Mouse (Mus musculus) liver, embryonic 14.5 days (tissue): ENCODE measurements around the gene Urb1. TPM values are rescaled to one million over a fixed set of nuclear protein-coding genes. Genes with fewer than 3 reads are reported as not detected.
A peak's percentile ranks its signal among the peaks of the same experiment; 100 is the strongest.

Experiments used
- ATAC-seq: fragments of 200-750 bp; cut with Nextera tagmentation; 2 replicates; pipeline ENCODE4 v1.8.0; 2017; ENCODE audit warnings: moderate number of reproducible peaks, mild to moderate bottlenecking, moderate library complexity; ENCODE audit not compliant: insufficient read depth
- DNase-seq, 3 experiments: peaks; one replicate each; pipeline ENCODE4 v3.0.0-alpha.2; 2012 to 2013; ENCODE audit warnings: low read depth in 3 of 3, low spot score in 3 of 3
- H3K27ac ChIP-seq: fragments of 300-500 bp; sonication (generic); 2 replicates; pipeline ENCODE4 v1.5.1; 2014; ENCODE audit warnings: moderate library complexity, mild to moderate bottlenecking, control low read depth, inconsistent platforms
- H3K27me3 ChIP-seq: fragments of 300-500 bp; sonication (generic); 2 replicates; pipeline ENCODE4 v1.6.1; 2014; ENCODE audit warnings: mild to moderate bottlenecking, low read length, moderate library complexity; ENCODE audit not compliant: control insufficient read depth, insufficient read depth
- H3K36me3 ChIP-seq: fragments of 300-500 bp; sonication (generic); replicated peaks from 2 replicates; pipeline ENCODE4 v1.6.1; 2014; ENCODE audit warnings: low read depth; ENCODE audit not compliant: control insufficient read depth, insufficient read depth
- H3K4me1 ChIP-seq, 2 experiments: fragments of 200-500 bp in 1 of 2; fragments of 300-500 bp in 1 of 2; sonication (generic) in 1 of 2; replicated peaks; 2 replicates each; pipeline ENCODE4 v1.6.1; 2012 to 2014; ENCODE audit warnings: antibody characterized with exemption in 1 of 2, inconsistent platforms in 1 of 2, low read length in 1 of 2; ENCODE audit not compliant: control insufficient read depth in 2 of 2, insufficient read depth in 2 of 2
- H3K4me2 ChIP-seq: fragments of 300-500 bp; sonication (generic); 2 replicates; pipeline ENCODE4 v1.6.1; 2014; ENCODE audit warnings: low read depth, mild to moderate bottlenecking, control low read depth, moderate library complexity
- H3K4me3 ChIP-seq, 2 experiments: fragments of 200-500 bp in 1 of 2; fragments of 300-500 bp in 1 of 2; sonication (generic) in 1 of 2; 2 replicates each; pipeline ENCODE4 v1.5.1; 2012 to 2014; ENCODE audit warnings: low read depth in 2 of 2, low read length in 2 of 2, mild to moderate bottlenecking in 2 of 2, control low read depth in 1 of 2, inconsistent platforms in 1 of 2, moderate library complexity in 1 of 2; ENCODE audit not compliant: insufficient read depth in 1 of 2
- H3K9ac ChIP-seq: fragments of 300-500 bp; sonication (generic); replicated peaks from 2 replicates; pipeline ENCODE4 v1.6.1; 2014; ENCODE audit warnings: mild to moderate bottlenecking, control low read depth, moderate library complexity
- H3K9me3 ChIP-seq: fragments of 300-500 bp; sonication (generic); 2 replicates; pipeline ENCODE4 v1.6.1; 2016; ENCODE audit warnings: low read length, mixed read lengths; ENCODE audit not compliant: control insufficient read depth
- CTCF ChIP-seq: IDR thresholded peaks from 2 replicates; pipeline ENCODE4 v1.5.1; 2016; ENCODE audit warnings: antibody characterized with exemption, low read depth, control low read depth
- EP300 ChIP-seq: IDR thresholded peaks from 2 replicates; pipeline ENCODE4 v1.6.1; 2016; ENCODE audit warnings: antibody characterized with exemption, low read depth
- WGBS: fragments of 180-500 bp; shearing (Covaris S2); extraction: QIAGEN DNeasy Blood & Tissue Kit; methylation state at CpG from one replicate; pipeline ENCODE4 v1.1.7; 2014; ENCODE audit not compliant: insufficient replicate concordance; 5-methylcytosine and 5-hydroxymethylcytosine counted together
- polyA plus RNA-seq, 2 experiments: library from polyadenylated mRNA; depleted of rRNA in 1 of 2; stranded (reverse) in 1 of 2; unstranded in 1 of 2; fragments of >200 nt; fragmentation: Nextera tagmentation in 1 of 2; extraction: Ambion mirVana in 1 of 2; gene quantifications; 2 replicates each; pipeline versions ENCODE4 v1.2.1 to v1.2.3; 2012 to 2014

Gene Urb1
- polyA plus RNA-seq, 2 experiments = 3.6 to 5.0 TPM

- Histone ChIP-seq H3K4me1 (no peaks in the 10 kb centered on the region; a peak in 2 of 4 replicates), H3K4me3 (no peak overlapping the region), H3K36me3 (peaks cover 14% of the 10 kb centered on the region), H3K27me3 (no peaks in the 10 kb centered on the region), H3K9me3 (no peaks in the 10 kb centered on the region), H3K9ac (no peak overlapping the region), H3K27ac (no peak overlapping the region), H3K4me2 (no peak overlapping the region)
- DNase-seq (no peak), ATAC-seq (no peak)
- WGBS = 82% methylated on average over 6 of the region's 6 CpGs
- TF ChIP-seq CTCF = no peak
- TF ChIP-seq EP300 = no peak
Measured at GRCm38 (mm10) chr16:90790946-90791345, 19.3 kb downstream of the Urb1 start.

DNA sequence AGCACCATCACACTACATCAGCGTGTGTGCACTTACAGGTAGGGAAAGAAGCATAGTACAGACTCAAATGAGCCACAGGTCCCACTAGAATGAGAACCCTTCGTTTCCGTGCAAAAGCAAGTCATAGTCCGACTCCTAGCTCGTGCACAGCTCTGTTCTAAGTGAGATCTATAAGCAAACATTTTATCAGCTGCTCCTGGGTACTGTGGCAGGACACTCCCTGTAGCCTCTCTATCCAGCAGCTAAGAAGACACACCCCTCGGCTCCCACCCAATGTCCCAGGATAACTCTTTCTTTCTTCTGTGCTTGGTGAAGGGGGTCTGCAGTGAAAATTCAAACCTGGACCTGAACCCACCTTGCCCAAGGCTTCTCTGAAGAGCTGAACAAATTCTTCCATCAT, 21.6 kb downstream of the Urb1 start:
- peaks cover 20% of the 10 kb centered on the region for H3K36me3 ChIP-seq
- DNase-seq = no peak
- peak; percentile 57; the same call in 1 of the 2 replicates for ATAC-seq
- TF ChIP-seq CTCF = no peak
- TF ChIP-seq EP300 = no peak
- WGBS = 76% methylated on average over 6 of the region's 6 CpGs
- H3K4me2 ChIP-seq = no peak overlapping the region
- H3K4me1 ChIP-seq = no peaks in the 10 kb centered on the region; a peak in 2 of 4 replicates
- H3K27me3 ChIP-seq = no peaks in the 10 kb centered on the region
- H3K27ac ChIP-seq = no peak overlapping the region
- H3K9me3 ChIP-seq = no peaks in the 10 kb centered on the region
- H3K4me3 ChIP-seq = no peak overlapping the region
- H3K9ac ChIP-seq = no peak overlapping the region

DNA sequence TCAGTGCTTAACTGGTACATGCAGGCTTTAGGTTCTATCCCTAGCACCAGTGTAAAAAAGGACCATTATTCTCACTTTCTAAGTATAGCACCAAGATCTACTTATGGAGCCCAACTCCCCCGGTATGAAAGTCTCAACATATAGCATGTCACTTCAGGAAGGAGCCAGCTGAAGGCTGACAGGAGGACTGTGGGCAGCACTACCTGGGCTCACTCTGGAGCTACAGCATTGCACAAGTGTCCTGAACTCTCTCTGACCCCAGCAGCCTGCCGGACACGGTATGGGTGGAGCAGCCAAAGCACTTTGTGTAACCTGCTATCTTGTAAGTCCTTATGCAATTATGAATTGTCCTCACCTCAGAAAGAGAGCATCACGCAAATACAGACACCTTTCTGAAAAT, 25.0 kb downstream of the Urb1 start:
- Histone ChIP-seq H3K36me3 (peaks cover 16% of the 10 kb centered on the region), H3K4me3 (no peak overlapping the region), H3K9me3 (no peaks in the 10 kb centered on the region), H3K4me1 (no peaks in the 10 kb centered on the region; a peak in 2 of 4 replicates), H3K4me2 (no peak overlapping the region), H3K27me3 (no peaks in the 10 kb centered on the region), H3K9ac (no peak overlapping the region), H3K27ac (no peak overlapping the region)
- WGBS = 77% methylated on average over 4 of the region's 4 CpGs
- 0 out of 2 replicates have a peak, but pooled peaks have one; percentile 44 for ATAC-seq
- DNase-seq = peak in 1 of 3 experiments; percentile 24
- TF ChIP-seq EP300 = no peak
- no peak for TF ChIP-seq CTCF

DNA sequence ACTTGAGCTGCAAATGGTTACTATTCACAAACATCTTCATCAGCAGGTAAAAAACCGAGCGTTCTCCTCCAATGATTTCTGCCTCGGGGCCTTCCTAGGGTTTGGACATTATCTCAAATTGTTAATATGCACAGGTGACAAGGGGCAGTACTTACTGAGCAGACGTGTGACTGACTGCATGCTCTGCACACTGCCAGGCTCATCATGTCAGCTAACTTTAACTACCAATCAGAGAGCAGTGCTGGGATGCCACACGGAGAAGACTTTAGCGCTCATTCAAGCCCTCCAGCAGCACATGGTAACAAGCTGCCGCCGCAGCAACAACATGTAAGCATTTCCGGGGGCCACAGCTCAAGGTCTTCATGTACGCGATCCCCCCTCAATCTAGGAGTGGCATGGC, 26.9 kb downstream of the Urb1 start:
- Histone ChIP-seq H3K9me3 (no peaks in the 10 kb centered on the region), H3K4me3 (no peak overlapping the region), H3K4me2 (no peak overlapping the region), H3K27me3 (no peaks in the 10 kb centered on the region), H3K4me1 (no peaks in the 10 kb centered on the region; a peak in 1 of 4 replicates), H3K27ac (no peak overlapping the region), H3K36me3 (peaks cover 14% of the 10 kb centered on the region), H3K9ac (no peak overlapping the region)
- no peak for DNase-seq
- TF ChIP-seq CTCF = no peak
- no peak for TF ChIP-seq EP300
- ATAC-seq = no peak
- WGBS = 86% methylated on average over 11 of the region's 11 CpGs

- Histone ChIP-seq H3K9me3 (no peaks in the 10 kb centered on the region), H3K36me3 (peaks cover 11% of the 10 kb centered on the region), H3K27ac (no peak overlapping the region), H3K4me3 (no peak overlapping the region), H3K9ac (no peak overlapping the region), H3K4me1 (no peaks in the 10 kb centered on the region), H3K4me2 (no peak overlapping the region), H3K27me3 (no peaks in the 10 kb centered on the region)
- WGBS = 71% methylated on average over 11 of the region's 11 CpGs
- TF ChIP-seq EP300 (no peak), CTCF (no peak)
- ATAC-seq (peak; percentile 79), DNase-seq (peak; percentile 4 to 27 (median 6))
Measured at GRCm38 (mm10) chr16:90779783-90780182, 30.4 kb downstream of the Urb1 start.
